Mouse (Mus musculus) intestine, embryonic 14.5 days (tissue): ENCODE data around the gene Cox6a2. TPM values are rescaled to one million over a fixed set of nuclear protein-coding genes. Genes with fewer than 3 reads are reported as not detected.
A peak's percentile ranks its signal among the peaks of the same experiment; 100 is the strongest.

Experiments
- ATAC-seq: fragments of 200-750 bp; cut with Nextera tagmentation; replicated peaks from 2 replicates; pipeline ENCODE4 v1.8.0; 2017; ENCODE audit warnings: low read depth, moderate number of reproducible peaks, moderate TSS enrichment, moderate library complexity; ENCODE audit not compliant: low FRiP score, low TSS enrichment
- DNase-seq: peaks from one replicate; pipeline ENCODE4 v3.0.0-alpha.2; 2018; ENCODE audit warnings: low spot score
- H3K27ac ChIP-seq: fragments of 300-500 bp; sonication (generic); 2 replicates; pipeline ENCODE4 v1.5.1; 2014; ENCODE audit warnings: low read depth, mild to moderate bottlenecking, control low read depth
- H3K27me3 ChIP-seq: fragments of 300-500 bp; sonication (generic); replicated peaks from 2 replicates; pipeline ENCODE4 v1.6.1; 2014; ENCODE audit warnings: low read length, control low read depth; ENCODE audit not compliant: control insufficient read depth, insufficient read depth
- H3K36me3 ChIP-seq: fragments of 300-500 bp; sonication (generic); 2 replicates; pipeline ENCODE4 v1.6.1; 2014; ENCODE audit warnings: low read length, control low read depth; ENCODE audit not compliant: control insufficient read depth, insufficient read depth
- H3K4me1 ChIP-seq: fragments of 300-500 bp; sonication (generic); replicated peaks from 2 replicates; pipeline ENCODE4 v1.6.1; 2014; ENCODE audit warnings: low read length, control low read depth, mixed read lengths; ENCODE audit not compliant: control insufficient read depth, insufficient read depth
- H3K4me2 ChIP-seq: fragments of 300-500 bp; sonication (generic); 2 replicates; pipeline ENCODE4 v1.6.1; 2014; ENCODE audit warnings: low read length
- H3K4me3 ChIP-seq: fragments of 300-500 bp; sonication (generic); 2 replicates; pipeline ENCODE4 v1.5.1; 2014; ENCODE audit warnings: low read depth, low read length, control low read depth, mixed read lengths
- H3K9ac ChIP-seq: fragments of 300-500 bp; sonication (generic); 2 replicates; pipeline ENCODE4 v1.6.1; 2014; ENCODE audit warnings: mild to moderate bottlenecking, low read length
- H3K9me3 ChIP-seq: fragments of 300-500 bp; sonication (generic); 2 replicates; pipeline ENCODE4 v1.6.1; 2016; ENCODE audit warnings: low read length, control low read depth; ENCODE audit not compliant: control insufficient read depth
- WGBS: fragments of 180-500 bp; shearing (Covaris S2); extraction: QIAGEN DNeasy Blood & Tissue Kit; methylation state at CpG from one replicate; pipeline ENCODE4 v1.1.7; 2014; 5-methylcytosine and 5-hydroxymethylcytosine counted together
- polyA plus RNA-seq: library from polyadenylated mRNA; unstranded; fragments of >200 nt; fragmentation: Nextera tagmentation; extraction: Ambion mirVana; gene quantifications from 2 replicates; pipeline ENCODE4 v1.2.1, GENCODE M21; 2014

The Cox6a2 gene
- polyA plus RNA-seq, 1 experiment from 2014 or later: not detected

DNA sequence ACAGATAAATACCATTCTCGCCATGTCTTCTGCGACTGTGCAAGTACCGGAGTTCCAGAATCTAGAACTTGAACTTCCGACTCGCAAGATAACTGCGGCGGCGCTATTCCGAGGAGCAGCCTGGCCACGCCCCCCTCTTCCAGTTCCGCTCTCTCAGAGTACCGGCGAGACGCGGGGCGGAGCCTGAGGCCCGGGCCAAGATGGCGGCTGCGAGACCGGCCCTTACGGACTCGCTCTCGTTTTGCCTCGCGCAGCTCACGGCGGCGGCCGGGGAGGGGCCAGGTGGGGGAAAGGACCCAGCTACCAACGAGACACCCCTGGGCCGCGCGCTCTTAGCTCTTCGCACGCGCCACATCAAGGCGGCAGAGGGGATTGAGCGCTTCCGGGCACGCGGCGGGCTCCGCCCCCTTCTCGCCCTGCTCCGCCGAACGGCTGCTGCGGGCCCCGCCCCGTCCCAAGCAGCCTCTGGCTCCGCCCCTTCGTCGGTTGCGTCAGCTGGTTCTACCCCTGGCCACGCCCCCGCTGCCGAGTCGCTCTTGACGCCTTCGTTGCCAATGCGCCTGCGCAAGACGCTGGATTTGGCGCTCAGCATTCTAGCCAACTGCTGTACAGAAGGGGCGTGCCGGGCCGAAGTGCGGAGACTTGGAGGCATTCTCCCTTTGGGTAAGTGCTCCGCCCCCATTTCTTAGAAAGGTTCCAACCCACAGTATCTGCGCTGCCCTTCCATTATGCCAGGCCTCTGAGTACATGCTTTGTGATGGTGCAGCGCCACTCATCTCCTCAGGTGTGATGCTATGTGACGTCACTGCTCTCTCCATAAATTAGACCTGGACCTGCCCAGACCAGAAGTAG, 32.0 kb upstream of the Cox6a2 start, which contains the start of gene 9130023H24Rik:
TSS of gene 9130023H24Rik (minus strand) at position 105 of the 852 bp plus-strand sequence.
- Histone ChIP-seq H3K27ac (peak within 1 kb of the TSS; percentile 98), H3K4me3 (peak within 1 kb of the TSS; percentile 67), H3K9ac (peak within 1 kb of the TSS; percentile 74), H3K27me3 (no peaks in the 10 kb centered on the region), H3K9me3 (no peaks in the 10 kb centered on the region), H3K4me2 (peak within 1 kb of the TSS; percentile 83), H3K4me1 (peaks cover 15% of the 10 kb centered on the region; the same call in 1 of the 2 replicates), H3K36me3 (peaks cover 38% of the 10 kb centered on the region)
- under 1% methylated on average over 70 of the region's 72 CpGs for WGBS
- DNase-seq (peak; percentile 99), ATAC-seq (peak; percentile 92)

DNA sequence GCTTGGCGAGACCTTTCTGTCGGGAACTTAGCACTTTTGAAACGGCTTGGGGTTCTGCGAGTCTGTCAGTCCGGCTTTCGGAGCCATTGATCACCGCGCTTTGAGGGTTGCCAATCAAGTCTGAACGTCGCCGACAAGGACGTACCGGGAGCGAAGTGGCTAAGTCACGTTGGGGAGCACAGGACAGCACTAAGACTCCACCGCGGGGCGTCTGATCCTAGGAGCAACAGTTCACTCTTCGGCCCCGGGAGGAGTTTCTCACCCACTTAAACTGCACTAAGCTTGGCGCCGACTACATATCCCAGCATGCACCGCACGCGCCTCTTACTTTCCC, 31.4 kb upstream of the Cox6a2 start:
- Histone ChIP-seq H3K4me1 (peaks cover 15% of the 10 kb centered on the region; the same call in 1 of the 2 replicates), H3K4me3 (peak overlapping the region; percentile 67), H3K9me3 (no peaks in the 10 kb centered on the region), H3K27me3 (no peaks in the 10 kb centered on the region), H3K4me2 (peak overlapping the region; percentile 73), H3K36me3 (peaks cover 32% of the 10 kb centered on the region), H3K9ac (peak overlapping the region; percentile 74), H3K27ac (peak overlapping the region; percentile 98)
- no peak for DNase-seq
- ATAC-seq: no peak; the same call in 1 of the 2 replicates
- under 1% methylated on average over 25 of the region's 25 CpGs for WGBS

DNA sequence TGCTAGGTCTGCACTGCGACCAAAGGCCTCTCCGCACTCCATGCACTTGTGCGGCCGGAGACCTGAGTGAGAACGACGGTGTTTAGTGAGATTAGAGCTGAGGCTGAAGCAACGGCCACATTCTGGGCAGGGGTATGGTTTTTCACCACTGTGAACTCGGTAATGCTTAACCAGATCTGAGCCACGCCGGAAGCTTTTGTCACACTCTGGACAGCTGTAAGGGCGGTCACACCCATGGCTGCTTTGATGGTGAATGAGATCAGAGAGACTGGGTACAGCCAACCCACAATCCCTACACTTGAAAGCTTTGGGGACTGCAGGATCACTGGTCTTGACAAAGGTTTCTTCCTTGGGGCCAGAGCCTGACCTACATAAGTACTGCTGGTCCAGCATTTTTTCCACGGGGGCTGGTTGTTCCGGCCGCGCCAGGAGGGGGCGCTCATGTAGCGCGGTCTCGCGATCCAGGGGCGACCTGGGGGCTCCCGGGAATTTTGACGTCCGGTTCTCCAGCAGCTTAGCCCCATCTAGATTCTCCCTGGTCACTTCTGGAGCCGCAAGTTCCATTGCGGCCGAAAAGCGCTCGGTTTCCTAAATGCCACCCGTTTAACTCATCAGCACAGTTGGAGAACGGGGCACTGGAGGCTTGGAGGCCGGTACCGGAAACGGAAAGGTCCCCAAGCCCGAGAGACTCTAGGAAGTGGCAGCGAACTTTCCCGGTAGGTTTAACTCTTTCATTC, 30.8 kb upstream of the Cox6a2 start, which contains the start of gene Armc5:
TSS of gene Armc5 (plus strand) at position 487 of the 737 bp plus-strand sequence.
- peak within 1 kb of the TSS; percentile 98 for H3K27ac ChIP-seq
- peaks cover 27% of the 10 kb centered on the region for H3K36me3 ChIP-seq
- peak within 1 kb of the TSS; percentile 67 for H3K4me3 ChIP-seq
- peak within 1 kb of the TSS; percentile 73 for H3K4me2 ChIP-seq
- peak; percentile 34 for ATAC-seq
- peaks cover 15% of the 10 kb centered on the region; the same call in 1 of the 2 replicates for H3K4me1 ChIP-seq
- H3K9me3 ChIP-seq: no peaks in the 10 kb centered on the region
- H3K9ac ChIP-seq: peak within 1 kb of the TSS; percentile 74
- no peaks in the 10 kb centered on the region for H3K27me3 ChIP-seq
- 25% methylated on average over 37 of the region's 37 CpGs for WGBS
- peak; percentile 94 for DNase-seq

DNA sequence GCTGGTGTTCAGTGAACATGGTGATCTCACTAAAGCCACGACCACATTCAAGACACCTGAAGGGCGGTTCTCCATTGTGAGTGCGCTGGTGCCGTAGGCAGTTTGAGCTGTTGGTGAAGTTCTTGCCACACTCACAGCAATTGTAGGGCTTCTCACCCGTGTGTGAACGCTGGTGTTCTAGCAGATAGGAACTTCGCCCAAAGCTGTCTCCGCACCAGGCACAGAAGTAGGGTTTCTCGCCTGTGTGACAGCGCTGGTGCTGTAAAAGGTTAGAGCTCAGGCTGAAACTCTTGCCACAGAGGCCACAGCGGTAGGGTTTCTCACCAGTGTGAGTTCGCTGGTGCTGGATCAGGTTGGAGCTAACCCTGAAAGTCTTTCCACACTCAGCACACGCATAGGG, 30.2 kb upstream of the Cox6a2 start:
- Histone ChIP-seq H3K27ac (peak overlapping the region; percentile 98), H3K4me2 (peak overlapping the region; percentile 73; the same call in 1 of the 2 replicates), H3K9ac (no peak overlapping the region; the same call in 1 of the 2 replicates), H3K4me3 (no peak overlapping the region), H3K4me1 (peaks cover 15% of the 10 kb centered on the region; the same call in 1 of the 2 replicates), H3K9me3 (no peaks in the 10 kb centered on the region), H3K36me3 (peaks cover 22% of the 10 kb centered on the region), H3K27me3 (no peaks in the 10 kb centered on the region)
- DNase-seq: no peak
- no peak for ATAC-seq
- 95% methylated on average over 13 of the region's 13 CpGs for WGBS

DNA sequence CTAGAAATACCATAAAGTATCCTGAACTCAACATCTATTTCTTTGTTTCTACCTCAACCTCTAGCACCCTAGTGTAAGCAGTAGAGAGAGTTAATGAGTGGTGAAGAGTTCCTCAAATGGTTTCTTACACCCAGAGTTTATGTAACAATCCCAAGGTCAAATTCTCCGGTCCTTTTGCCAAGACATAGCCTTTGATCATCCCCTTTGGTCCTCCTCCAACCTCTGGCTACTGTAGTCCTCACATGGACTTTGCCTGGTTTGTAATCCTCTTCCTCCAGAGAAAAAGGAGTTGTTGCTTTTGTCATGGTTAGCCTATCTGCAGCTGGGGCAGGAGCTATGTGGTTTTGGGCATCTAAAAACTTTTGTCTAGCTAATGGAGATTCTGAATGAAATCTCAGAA, 29.3 kb upstream of the Cox6a2 start:
- Histone ChIP-seq H3K27ac (no peak overlapping the region), H3K27me3 (no peaks in the 10 kb centered on the region), H3K4me2 (no peak overlapping the region), H3K4me3 (no peak overlapping the region), H3K9ac (no peak overlapping the region), H3K4me1 (peaks cover 15% of the 10 kb centered on the region; the same call in 1 of the 2 replicates), H3K9me3 (no peaks in the 10 kb centered on the region), H3K36me3 (peaks cover 13% of the 10 kb centered on the region)
- 88% methylated on average over 1 of the region's 1 CpGs for WGBS
- DNase-seq (no peak), ATAC-seq (no peak)

DNA sequence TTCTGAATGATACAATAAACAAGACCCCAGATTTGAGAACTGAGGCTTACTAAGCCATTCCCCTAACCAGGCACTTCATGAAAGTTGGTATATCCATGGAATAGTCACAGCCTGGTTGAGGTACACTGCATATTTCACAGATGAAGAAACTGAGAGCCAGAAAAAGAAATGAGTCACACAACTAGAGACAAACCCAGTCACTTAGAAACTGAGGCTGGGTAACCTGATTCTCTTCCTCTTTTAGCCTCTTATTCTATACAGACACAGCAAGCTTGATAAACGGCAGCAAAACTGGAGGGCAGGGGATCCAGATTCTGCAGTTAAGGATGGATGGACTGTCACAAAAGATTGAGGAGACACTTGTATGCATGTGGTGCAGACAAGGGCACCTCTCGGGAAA, 28.6 kb upstream of the Cox6a2 start:
- Histone ChIP-seq H3K4me2 (no peak overlapping the region), H3K4me3 (no peak overlapping the region), H3K9ac (no peak overlapping the region), H3K27ac (no peak overlapping the region), H3K9me3 (no peaks in the 10 kb centered on the region), H3K36me3 (peaks cover 6% of the 10 kb centered on the region; the same call in 1 of the 2 replicates), H3K27me3 (no peaks in the 10 kb centered on the region), H3K4me1 (peaks cover 15% of the 10 kb centered on the region; the same call in 1 of the 2 replicates)
- WGBS: 80% methylated on average over 2 of the region's 2 CpGs
- no peak for DNase-seq
- no peak for ATAC-seq

DNA sequence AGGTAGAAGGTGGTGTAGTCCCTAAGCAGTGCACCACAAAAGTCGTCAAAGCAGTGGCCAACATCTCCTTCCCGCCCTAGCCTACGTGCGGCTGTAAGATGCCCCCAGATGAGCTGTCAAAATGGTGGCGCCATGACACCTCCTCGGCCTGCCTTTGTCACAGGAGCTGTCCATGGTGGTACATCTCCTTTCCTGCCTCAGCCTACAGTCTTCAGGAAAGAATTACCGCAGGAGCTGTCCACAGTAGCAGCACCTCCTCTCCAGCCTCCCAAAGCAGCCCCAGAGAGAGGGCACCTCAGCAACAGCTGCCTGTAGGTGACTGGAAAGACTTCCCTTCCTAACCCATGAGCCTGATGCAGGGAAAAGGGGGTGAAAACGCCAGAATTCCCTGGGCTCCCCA, 25.6 kb upstream of the Cox6a2 start:
- DNase-seq: peak; percentile 55
- H3K27ac ChIP-seq: no peak overlapping the region
- H3K9me3 ChIP-seq: no peaks in the 10 kb centered on the region
- peaks cover 2% of the 10 kb centered on the region; the same call in 1 of the 2 replicates for H3K4me1 ChIP-seq
- ATAC-seq: no peak
- no peak overlapping the region for H3K9ac ChIP-seq
- 42% methylated on average over 8 of the region's 8 CpGs for WGBS
- no peak overlapping the region for H3K4me3 ChIP-seq
- H3K36me3 ChIP-seq: peaks cover 5% of the 10 kb centered on the region; the same call in 1 of the 2 replicates
- H3K4me2 ChIP-seq: no peak overlapping the region
- H3K27me3 ChIP-seq: no peaks in the 10 kb centered on the region

DNA sequence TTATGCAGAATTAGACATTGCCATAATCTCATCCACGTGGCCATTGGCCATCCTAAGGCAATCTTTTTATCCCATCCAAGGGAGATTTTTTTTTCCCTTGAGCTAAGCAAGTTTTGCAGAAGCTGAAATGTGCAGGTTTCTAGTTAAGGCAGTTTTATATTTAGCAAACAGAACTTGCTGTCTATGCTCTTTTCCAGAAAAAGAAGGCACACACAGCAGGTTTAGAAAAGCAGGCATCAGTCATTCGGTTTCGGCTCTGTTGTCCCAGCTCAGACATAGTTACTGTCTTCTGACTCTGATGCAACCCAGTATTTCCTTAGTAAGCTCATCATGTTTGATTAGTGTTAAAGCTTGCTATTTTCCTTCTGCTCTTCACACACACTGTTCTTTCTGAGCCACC, 14.7 kb upstream of the Cox6a2 start:
- no peaks in the 10 kb centered on the region for H3K9me3 ChIP-seq
- H3K4me1 ChIP-seq: no peaks in the 10 kb centered on the region
- no peak overlapping the region for H3K4me3 ChIP-seq
- H3K4me2 ChIP-seq: no peak overlapping the region
- H3K9ac ChIP-seq: no peak overlapping the region
- no peaks in the 10 kb centered on the region for H3K36me3 ChIP-seq
- DNase-seq (peak; percentile 23), ATAC-seq (no peak)
- no peak overlapping the region for H3K27ac ChIP-seq
- no peaks in the 10 kb centered on the region for H3K27me3 ChIP-seq
- WGBS: 89% methylated on average over 3 of the region's 3 CpGs
